Mouse (Mus musculus): Measurements from ENCODE around the gene Tbc1d9b.

The Tbc1d9b gene

GRCm38 (mm10) chr11:50177111-50177510 is 45.9 kb downstream of the Tbc1d9b start:
- DNase-seq (ENCODE audit: low spot score), result no peak

GRCm38 (mm10) chr11:50178532-50179488 is 47.6 kb downstream of the Tbc1d9b start:
- no peak for DNase-seq (ENCODE audit: low spot score)

- no peak for DNase-seq (ENCODE audit: low spot score)
These were observed 49.5 kb downstream of the Tbc1d9b start for GRCm38 (mm10) chr11:50180478-50181231.

GRCm38 (mm10) chr11:50182702-50183101 is 51.5 kb downstream of the Tbc1d9b start:
- DNase-seq (ENCODE audit: low spot score), result no peak

DNA sequence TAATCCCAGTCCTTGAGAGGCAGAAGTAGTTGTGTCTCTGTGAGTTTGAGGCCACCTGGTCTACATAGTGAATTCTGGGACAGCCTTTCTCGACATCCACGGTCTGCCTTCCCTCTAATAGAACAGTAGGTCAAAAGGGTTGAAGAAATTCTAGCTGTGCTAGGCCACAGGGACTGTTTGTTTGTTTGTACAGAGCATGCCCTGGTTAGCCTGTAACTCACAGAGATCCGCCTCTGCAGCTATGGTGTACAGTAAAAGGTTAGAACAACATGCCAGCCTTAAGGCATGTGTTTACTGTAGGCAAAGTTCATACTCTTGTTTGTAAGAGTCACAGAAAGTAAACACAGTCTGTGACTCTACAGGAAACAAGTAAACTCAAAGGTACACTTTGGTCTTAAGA is 53.6 kb downstream of the Tbc1d9b start:
- no peak for DNase-seq (ENCODE audit: low spot score)

- no peak for DNase-seq (ENCODE audit: low spot score)
These were observed 57.5 kb downstream of the Tbc1d9b start for GRCm38 (mm10) chr11:50188682-50189081.

DNA sequence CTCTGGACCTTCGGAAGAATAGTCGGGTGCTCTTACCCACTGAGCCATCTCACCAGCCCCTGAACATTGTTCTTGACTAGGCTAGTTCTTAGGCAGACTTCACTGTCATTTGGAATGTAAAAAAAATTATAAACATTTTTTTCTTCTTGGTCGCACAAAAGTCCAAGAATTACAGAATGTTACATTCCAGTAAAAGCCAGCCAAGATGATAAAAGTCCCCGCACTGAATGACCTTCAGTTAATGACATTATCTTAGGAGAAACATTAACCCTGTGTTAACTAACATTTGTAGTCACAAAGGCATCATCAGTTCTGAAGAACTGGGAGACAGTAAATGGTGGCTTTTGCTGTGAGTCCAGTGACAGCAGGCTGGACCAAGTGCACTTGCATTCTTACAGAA is 59.2 kb downstream of the Tbc1d9b start:
- no peak for DNase-seq (ENCODE audit: low spot score)

- DNase-seq (ENCODE audit: low spot score), result no peak
These were observed 61.1 kb downstream of the Tbc1d9b start for GRCm38 (mm10) chr11:50192278-50192677.

GRCm38 (mm10) chr11:50194070-50194469 is 62.9 kb downstream of the Tbc1d9b start:
- no peak for DNase-seq (ENCODE audit: low spot score)

DNA sequence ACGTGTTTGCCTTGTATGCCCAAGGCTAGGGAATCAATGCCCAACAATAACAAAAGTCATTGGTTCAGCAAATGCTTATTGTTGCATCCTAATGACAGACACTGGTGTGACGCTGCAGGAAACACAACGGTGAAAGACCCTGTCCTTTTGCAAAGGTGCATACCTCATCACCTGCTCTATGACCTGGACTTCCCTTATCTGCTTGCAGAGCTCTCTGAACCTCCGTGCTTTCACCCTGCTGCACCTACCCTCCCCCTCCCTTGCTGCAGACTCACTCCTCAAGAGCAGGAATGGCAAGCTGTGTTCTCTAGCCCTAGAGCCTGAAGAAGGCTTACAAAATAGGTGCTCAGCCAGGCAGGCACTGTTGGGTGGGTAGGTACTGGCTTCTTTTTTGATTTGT is 63.6 kb downstream of the Tbc1d9b start:
- no peak for DNase-seq (ENCODE audit: low spot score)

GRCm38 (mm10) chr11:50197500-50197899 is 66.3 kb downstream of the Tbc1d9b start:
- no peak for DNase-seq (ENCODE audit: low spot score)

- no peak for DNase-seq (ENCODE audit: low spot score)
These were observed 67.1 kb downstream of the Tbc1d9b start for GRCm38 (mm10) chr11:50198219-50198846.

GRCm38 (mm10) chr11:50198916-50199315 is 67.7 kb downstream of the Tbc1d9b start:
- DNase-seq (ENCODE audit: low spot score), result no peak

GRCm38 (mm10) chr11:50200613-50201012 is 69.4 kb downstream of the Tbc1d9b start:
- DNase-seq (ENCODE audit: low spot score), result no peak

- DNase-seq (ENCODE audit: low spot score), result no peak
These were observed 70.4 kb downstream of the Tbc1d9b start for GRCm38 (mm10) chr11:50201590-50201989.

GRCm38 (mm10) chr11:50203302-50203827 is 72.2 kb downstream of the Tbc1d9b start:
- no peak for DNase-seq (ENCODE audit: low spot score)

DNA sequence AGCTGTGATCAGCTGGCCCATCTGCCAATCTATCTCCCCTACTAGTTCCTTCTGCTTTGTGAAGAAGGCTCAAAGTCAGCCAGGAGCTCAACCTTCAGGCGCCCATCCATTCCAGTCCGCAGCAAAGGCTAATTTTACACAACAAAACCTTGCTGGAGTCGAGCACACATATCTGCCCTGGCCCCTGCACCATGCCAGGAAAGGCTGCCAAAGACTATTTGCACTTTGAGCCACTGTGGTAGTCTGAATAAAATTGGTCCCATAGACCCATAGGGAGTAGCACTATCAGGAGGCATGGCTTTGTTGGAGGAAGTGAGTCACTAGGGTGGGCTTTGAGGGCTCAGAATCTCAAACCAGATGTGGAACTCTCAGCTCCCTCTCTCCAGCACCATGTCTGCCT is 74.2 kb downstream of the Tbc1d9b start:
- DNase-seq (ENCODE audit: low spot score), result no peak

GRCm38 (mm10) chr11:50206037-50206436 is 74.8 kb downstream of the Tbc1d9b start:
- DNase-seq (ENCODE audit: low spot score), result no peak

GRCm38 (mm10) chr11:50207344-50207743 is 76.1 kb downstream of the Tbc1d9b start:
- no peak for DNase-seq (ENCODE audit: low spot score)

DNA sequence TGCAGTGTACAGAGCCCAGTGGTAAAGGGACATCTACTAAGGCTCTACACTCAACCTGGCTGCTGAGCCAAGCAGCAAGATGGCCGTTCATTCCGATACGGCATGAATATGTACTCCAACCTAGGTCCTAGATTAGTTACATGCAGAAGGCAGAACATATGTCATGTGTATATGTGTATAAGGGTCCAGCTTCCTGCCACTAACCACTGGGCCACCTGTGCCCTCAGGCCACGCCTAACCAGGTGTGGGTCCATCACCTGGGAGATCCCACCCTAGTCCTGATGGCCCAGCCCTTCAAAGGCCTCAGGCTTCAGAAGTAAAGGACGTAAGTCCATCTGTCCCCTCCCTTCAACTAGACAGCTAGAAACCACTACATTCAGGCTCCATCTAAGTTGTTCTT is 76.8 kb downstream of the Tbc1d9b start:
- no peak for DNase-seq (ENCODE audit: low spot score)

GRCm38 (mm10) chr11:50210101-50210504 is 78.9 kb downstream of the Tbc1d9b start:
- DNase-seq (ENCODE audit: low spot score), result peak; percentile 94

DNA sequence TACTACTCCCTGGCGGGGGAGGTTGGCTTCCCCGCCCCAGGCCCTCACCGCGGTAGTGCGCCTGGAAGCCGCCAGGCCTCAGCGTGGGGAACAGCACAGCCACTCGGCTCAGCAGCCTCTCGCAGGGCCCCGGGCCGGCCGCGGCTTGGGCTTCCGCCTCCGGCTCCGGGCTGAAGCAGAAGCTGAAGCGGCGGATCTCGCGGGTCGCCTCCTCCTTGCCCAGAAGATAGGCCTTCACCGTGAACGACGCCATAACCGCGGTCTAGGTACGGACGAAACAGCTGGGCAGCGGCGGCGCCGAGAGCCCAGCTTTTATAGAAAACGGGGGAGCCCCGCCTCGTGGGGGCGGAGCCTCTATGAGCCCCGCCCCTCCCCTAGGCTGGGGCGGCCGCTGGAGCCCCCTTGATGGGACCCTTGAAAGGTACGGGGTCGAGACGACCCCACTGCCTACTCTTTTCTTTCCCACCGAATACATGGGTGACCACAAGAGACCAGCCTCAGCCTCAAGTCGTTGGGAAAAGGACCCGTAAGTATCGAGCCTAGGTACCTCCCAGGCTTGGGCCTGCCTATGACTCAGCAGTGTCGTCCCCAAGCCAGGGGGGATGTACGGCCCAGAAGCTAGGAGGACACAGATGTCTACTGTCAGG is 79.4 kb downstream of the Tbc1d9b start, which contains the start of the genes Sqstm1 and Mgat4b:
Gene Sqstm1, minus strand, starts transcription at position 323 of the 647 bp plus-strand sequence.
Gene Mgat4b, plus strand, starts transcription at position 386 of the 647 bp plus-strand sequence.
- DNase-seq (ENCODE audit: low spot score), result peak; percentile 92
